Mouse (Mus musculus) B cell, adult 2 months (primary cell): Measurements from ENCODE around the gene Mllt10.

Experiments
- DNase-seq, 2 experiments: peaks; one replicate each; pipeline ENCODE4 v3.0.0; 2022

Mllt10 gene

GRCm38 (mm10) chr2:18094319-18094718 lies 39.3 kb downstream of the Mllt10 start:
- DNase-seq = no peak

- no peak for DNase-seq
These were observed 40.8 kb downstream of the Mllt10 start for GRCm38 (mm10) chr2:18095804-18096203.

GRCm38 (mm10) chr2:18100914-18101313 lies 45.9 kb downstream of the Mllt10 start:
- DNase-seq = peak; percentile 43 to 53

GRCm38 (mm10) chr2:18107561-18107960 lies 52.5 kb downstream of the Mllt10 start:
- DNase-seq = no peak

- DNase-seq = no peak
These were observed 53.2 kb downstream of the Mllt10 start for GRCm38 (mm10) chr2:18108214-18108613.

GRCm38 (mm10) chr2:18111411-18111810 lies 56.4 kb downstream of the Mllt10 start:
- DNase-seq = no peak

- no peak for DNase-seq
These were observed 61.4 kb downstream of the Mllt10 start for GRCm38 (mm10) chr2:18116432-18116831.

GRCm38 (mm10) chr2:18138131-18138530 lies 83.1 kb downstream of the Mllt10 start:
- no peak for DNase-seq

GRCm38 (mm10) chr2:18139646-18140045 lies 84.6 kb downstream of the Mllt10 start:
- DNase-seq = no peak

GRCm38 (mm10) chr2:18156131-18156530 lies 101.1 kb downstream of the Mllt10 start:
- no peak for DNase-seq

- no peak for DNase-seq
These were observed 104.4 kb downstream of the Mllt10 start for GRCm38 (mm10) chr2:18159426-18159825.

- DNase-seq = no peak
These were observed 106.0 kb downstream of the Mllt10 start for GRCm38 (mm10) chr2:18160992-18161391.

- DNase-seq = no peak
These were observed 110.5 kb downstream of the Mllt10 start for GRCm38 (mm10) chr2:18165511-18165910.

- no peak for DNase-seq
These were observed 114.3 kb downstream of the Mllt10 start for GRCm38 (mm10) chr2:18169174-18169948.

- no peak for DNase-seq
These were observed 120.2 kb downstream of the Mllt10 start for GRCm38 (mm10) chr2:18175234-18175633.

- no peak for DNase-seq
These were observed 121.2 kb downstream of the Mllt10 start for GRCm38 (mm10) chr2:18176235-18176634.

GRCm38 (mm10) chr2:18180323-18180722 lies 125.3 kb downstream of the Mllt10 start:
- no peak for DNase-seq

- DNase-seq = no peak
These were observed 126.6 kb downstream of the Mllt10 start for GRCm38 (mm10) chr2:18181631-18182030.

- DNase-seq = no peak
These were observed 128.0 kb downstream of the Mllt10 start for GRCm38 (mm10) chr2:18183079-18183478.

GRCm38 (mm10) chr2:18188367-18188766 lies 133.3 kb downstream of the Mllt10 start:
- DNase-seq = no peak

GRCm38 (mm10) chr2:18195285-18195684 lies 140.2 kb downstream of the Mllt10 start:
- no peak for DNase-seq

GRCm38 (mm10) chr2:18195691-18196396 lies 140.8 kb downstream of the Mllt10 start:
- no peak for DNase-seq

GRCm38 (mm10) chr2:18201820-18202462 lies 146.9 kb downstream of the Mllt10 start:
- no peak for DNase-seq

- no peak for DNase-seq
These were observed 147.9 kb downstream of the Mllt10 start for GRCm38 (mm10) chr2:18202923-18203322.
